Comparison of ENCODE assay signal across 10 mouse cellular contexts in the genomic region with DNA sequence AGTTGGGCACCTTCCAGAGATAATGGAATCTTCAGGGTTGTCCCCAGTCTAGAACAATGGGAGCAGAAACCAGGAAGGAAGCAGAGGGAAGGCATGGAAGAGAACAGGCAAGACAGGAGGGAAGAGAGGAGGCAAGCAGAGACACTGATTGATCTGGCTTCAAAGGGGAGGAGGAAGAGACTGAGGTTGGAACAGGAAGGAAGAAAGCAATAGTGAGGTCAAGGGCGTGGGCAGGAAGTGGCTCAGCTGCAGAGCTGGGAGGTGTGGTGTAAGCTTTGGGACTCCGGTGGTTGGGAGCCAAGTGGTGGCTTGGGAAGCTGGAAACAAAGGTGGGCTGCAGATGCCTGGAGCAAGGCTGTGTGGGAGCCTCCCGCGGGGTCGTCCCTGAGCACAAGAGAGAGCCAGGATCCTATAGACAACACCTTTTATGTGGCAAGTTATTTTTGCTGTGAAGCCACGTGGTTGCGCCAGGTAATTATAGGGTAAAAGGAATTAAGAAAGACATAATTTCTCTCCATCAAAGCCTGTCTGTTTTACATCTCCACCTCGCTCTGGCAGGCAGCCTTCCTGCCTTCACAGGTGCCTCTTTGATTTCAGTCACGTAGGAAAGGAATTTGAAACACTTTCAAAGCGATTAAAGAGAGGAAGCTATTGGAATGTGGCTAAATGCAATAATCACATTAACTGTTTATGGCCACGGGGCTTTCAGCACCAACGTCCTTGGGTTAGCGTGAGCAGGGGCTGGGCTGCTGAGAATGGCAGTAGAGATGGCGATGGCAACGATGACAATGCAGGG.
DNase-seq lines count a peak whose midpoint lies in the region; ATAC-seq and TF ChIP-seq lines count a peak whose summit lies in the region.
"Had no signal": no experiment of that assay in that cellular context is flagged by ENCODE, and none has a peak within 500 bp of the region (broad histone marks: within the 10 kb centered on the region; RNA-seq: fewer than 3 reads in every experiment).

No protein-coding gene starts in this region.

- H3K79me2 ChIP-seq in heart, adult 2 months (replicated peaks; ENCODE audit: control insufficient read depth, insufficient read depth, low read length), result no peaks in the 10 kb centered on the region

- TF ChIP-seq POLR2A in heart, adult 2 months (IDR thresholded peaks at IDR 0.05; ENCODE audit: insufficient read depth, low read depth, low read length), result no peak

- H3K36me3 ChIP-seq in heart, adult 2 months (ENCODE audit: control insufficient read depth, insufficient read depth, low read length), result peaks cover 2% of the 10 kb centered on the region; the same call in 1 of the 2 replicates
- no peaks in the 10 kb centered on the region for H3K36me3 ChIP-seq in heart, embryonic 10.5 days
- H3K36me3 ChIP-seq in lung, postnatal 0 days (ENCODE audit: insufficient read depth, low read length), result no peaks in the 10 kb centered on the region
- H3K36me3 ChIP-seq: limb, embryonic 12.5 days had no signal

- H3K9me3 ChIP-seq in heart, embryonic 10.5 days, result no peaks in the 10 kb centered on the region
- no peaks in the 10 kb centered on the region for H3K9me3 ChIP-seq in lung, postnatal 0 days (ENCODE audit: low read length)
- H3K9me3 ChIP-seq: limb, embryonic 12.5 days had no signal

- H3K27ac ChIP-seq in heart, adult 2 months, result no peak overlapping the region
- no peak overlapping the region for H3K27ac ChIP-seq in heart, embryonic 10.5 days
- H3K27ac ChIP-seq in lung, postnatal 0 days (ENCODE audit: low read length), result no peak overlapping the region
- H3K27ac ChIP-seq: limb, embryonic 12.5 days had no signal

- 55% methylated on average over 15 of the region's 15 CpGs for WGBS in heart, adult 2 months
- 76% methylated on average over 15 of the region's 15 CpGs for WGBS in heart, embryonic 10.5 days
- WGBS in lung, postnatal 0 days, result 56% methylated on average over 15 of the region's 15 CpGs

- no peak overlapping the region for H3K4me2 ChIP-seq in lung, postnatal 0 days (replicated peaks; ENCODE audit: low read depth, low read length)
- H3K4me2 ChIP-seq: limb, embryonic 12.5 days had no signal

- ATAC-seq in lung, postnatal 0 days, result peak; percentile 62

- TF ChIP-seq CTCF in heart, adult 2 months (IDR thresholded peaks at IDR 0.05), result no peak
- no peak for TF ChIP-seq CTCF in lung, postnatal 0 days (IDR thresholded peaks at IDR 0.05)

- intact Hi-C loops in heart, adult 2 months (cut with DNase I), result loop anchor here (10.0 kb wide), 1 partner anchor 262 kb away; no protein-coding TSS in a partner anchor
- intact Hi-C loops in heart, postnatal 14 days (cut with DNase I), result loop anchor here (5.0 kb wide), 1 partner anchor 65 kb away; no protein-coding TSS in a partner anchor

- peak; percentile 31 to 40 for DNase-seq in heart, adult 2 months
- no peak for DNase-seq in heart, embryonic 10.5 days (ENCODE audit: low spot score)
- peak; percentile 28 for DNase-seq in T-cell, adult 2 months (ENCODE audit: low spot score)
- DNase-seq in heart, postnatal 14 days, result peak; percentile 5 to 19
- DNase-seq in lung, postnatal 0 days (ENCODE audit: low spot score), result peak; percentile 21
- DNase-seq in urinary bladder, postnatal 10 days (ENCODE audit: low spot score), result no peak
- DNase-seq in adipocyte (ENCODE audit: low spot score), result no peak
- DNase-seq in cerebellum, postnatal 4 days (ENCODE audit: low spot score in 2 of 2), result no peak
- DNase-seq: thymus, adult 18-20 months had no signal

- peaks cover 7% of the 10 kb centered on the region for H3K4me1 ChIP-seq in heart, adult 2 months (ENCODE audit: control insufficient read depth, insufficient read depth, low read length)
- H3K4me1 ChIP-seq in heart, embryonic 10.5 days, result peaks cover 2% of the 10 kb centered on the region; the same call in 1 of the 2 replicates
- H3K4me1 ChIP-seq in lung, postnatal 0 days (ENCODE audit: insufficient read depth, low read depth, low read length), result no peaks in the 10 kb centered on the region

- no peak overlapping the region for H3K4me3 ChIP-seq in heart, adult 2 months
- H3K4me3 ChIP-seq in heart, embryonic 10.5 days, result no peak overlapping the region
- no peak overlapping the region for H3K4me3 ChIP-seq in lung, postnatal 0 days (ENCODE audit: low read depth, low read length)
- H3K4me3 ChIP-seq: limb, embryonic 12.5 days had no signal

- no peaks in the 10 kb centered on the region for H3K27me3 ChIP-seq in heart, adult 2 months (ENCODE audit: control insufficient read depth, insufficient read depth, low read length)
- H3K27me3 ChIP-seq in heart, embryonic 10.5 days (ENCODE audit: insufficient read depth, poor library complexity, severe bottlenecking), result 0 out of 2 replicates have a peak, but pooled peaks cover 4% of the 10 kb centered on the region
- no peaks in the 10 kb centered on the region for H3K27me3 ChIP-seq in lung, postnatal 0 days (replicated peaks; ENCODE audit: insufficient read depth, low read length)
- H3K27me3 ChIP-seq: limb, embryonic 12.5 days had no signal

- TF ChIP-seq EP300 in heart, adult 2 months (IDR thresholded peaks at IDR 0.05; ENCODE audit: insufficient read depth, low read depth, low read length), result no peak
- TF ChIP-seq EP300 in lung, postnatal 0 days (IDR thresholded peaks at IDR 0.05), result peak; percentile 57

- H3K9ac ChIP-seq in heart, adult 2 months (ENCODE audit: low read depth, low read length), result no peak overlapping the region
- H3K9ac ChIP-seq in lung, postnatal 0 days (replicated peaks; ENCODE audit: low read depth), result no peak overlapping the region
- H3K9ac ChIP-seq: limb, embryonic 12.5 days had no signal

Comparison
In these comparisons a context has a peak if more than half of its experiments do, and no peak if none do; other contexts are left out.
1. DNase-seq: peak in heart, adult 2 months (2 of 2), T-cell, adult 2 months (single experiment), heart, postnatal 14 days (2 of 2) and lung, postnatal 0 days (single experiment); none in heart, embryonic 10.5 days (single experiment), urinary bladder, postnatal 10 days (single experiment), adipocyte (single experiment) and cerebellum, postnatal 4 days (0 of 2).